Mouse (Mus musculus) midbrain, embryonic 10.5 days (tissue): ENCODE results near the gene Gm20388. TPM values are rescaled to one million over a fixed set of nuclear protein-coding genes. Genes with fewer than 3 reads are reported as not detected.

Experiments used
- DNase-seq: peaks from one replicate; pipeline ENCODE4 v3.0.0-alpha.2; 2017; ENCODE audit warnings: low spot score
- H3K27ac ChIP-seq: fragments of 300-500 bp; sonication (generic); replicated peaks from 2 replicates; pipeline ENCODE4 v1.5.1; 2016; ENCODE audit warnings: mild to moderate bottlenecking
- H3K27me3 ChIP-seq: fragments of 300-500 bp; sonication (generic); 2 replicates; pipeline ENCODE4 v1.6.1; 2016; ENCODE audit warnings: low read depth, mild to moderate bottlenecking; ENCODE audit not compliant: poor library complexity, severe bottlenecking
- H3K36me3 ChIP-seq: fragments of 300-500 bp; sonication (generic); 2 replicates; pipeline ENCODE4 v1.6.1; 2016; ENCODE audit warnings: mild to moderate bottlenecking, moderate library complexity
- H3K4me1 ChIP-seq: fragments of 300-500 bp; sonication (generic); 2 replicates; pipeline ENCODE4 v1.6.1; 2016
- H3K4me3 ChIP-seq: fragments of 300-500 bp; sonication (generic); 2 replicates; pipeline ENCODE4 v1.5.1; 2016; ENCODE audit warnings: mild to moderate bottlenecking, moderate library complexity
- H3K9me3 ChIP-seq: fragments of 300-500 bp; sonication (generic); replicated peaks from 2 replicates; pipeline ENCODE4 v1.6.1; 2016; ENCODE audit warnings: mild to moderate bottlenecking
- WGBS: fragments of 180-500 bp; shearing (Covaris S2); methylation state at CpG from one replicate; pipeline ENCODE4 v1.1.7; 2016; 5-methylcytosine and 5-hydroxymethylcytosine counted together
- polyA plus RNA-seq: library from polyadenylated mRNA; unstranded; fragments of >200 nt; fragmentation: Nextera tagmentation; extraction: Ambion mirVana; gene quantifications from 2 replicates; pipeline ENCODE4 v1.2.1, GENCODE M21; 2016

Gm20388 gene
- polyA plus RNA-seq, 1 experiment from 2014 or later = 7.1 TPM

GRCm38 (mm10) chr8:124192242-124192641 is 4281.6 kb downstream of the Gm20388 start:
- Histone ChIP-seq H3K9me3 (no peaks in the 10 kb centered on the region), H3K27ac (no peak overlapping the region), H3K4me1 (peaks cover 9% of the 10 kb centered on the region; the same call in 1 of the 2 replicates), H3K27me3 (no peaks in the 10 kb centered on the region), H3K36me3 (no peaks in the 10 kb centered on the region), H3K4me3 (no peak overlapping the region)
- WGBS = 94% methylated on average over 4 of the region's 4 CpGs
- DNase-seq = no peak

- no peak for DNase-seq
- 90% methylated on average over 10 of the region's 10 CpGs for WGBS
- no peak overlapping the region for H3K4me3 ChIP-seq
- H3K27me3 ChIP-seq = no peaks in the 10 kb centered on the region; the same call in 1 of the 2 replicates
- no peaks in the 10 kb centered on the region for H3K36me3 ChIP-seq
- peaks cover 9% of the 10 kb centered on the region; the same call in 1 of the 2 replicates for H3K4me1 ChIP-seq
- H3K9me3 ChIP-seq = no peaks in the 10 kb centered on the region
- no peak overlapping the region for H3K27ac ChIP-seq
Observed at GRCm38 (mm10) chr8:124192976-124193375, 4282.3 kb downstream of the Gm20388 start.

GRCm38 (mm10) chr8:124193992-124194391 is 4283.4 kb downstream of the Gm20388 start:
- 81% methylated on average over 5 of the region's 5 CpGs for WGBS
- Histone ChIP-seq H3K4me1 (peaks cover 9% of the 10 kb centered on the region; the same call in 1 of the 2 replicates), H3K9me3 (no peaks in the 10 kb centered on the region), H3K27me3 (no peaks in the 10 kb centered on the region; the same call in 1 of the 2 replicates), H3K36me3 (no peaks in the 10 kb centered on the region), H3K27ac (no peak overlapping the region), H3K4me3 (no peak overlapping the region)
- DNase-seq = no peak

DNA sequence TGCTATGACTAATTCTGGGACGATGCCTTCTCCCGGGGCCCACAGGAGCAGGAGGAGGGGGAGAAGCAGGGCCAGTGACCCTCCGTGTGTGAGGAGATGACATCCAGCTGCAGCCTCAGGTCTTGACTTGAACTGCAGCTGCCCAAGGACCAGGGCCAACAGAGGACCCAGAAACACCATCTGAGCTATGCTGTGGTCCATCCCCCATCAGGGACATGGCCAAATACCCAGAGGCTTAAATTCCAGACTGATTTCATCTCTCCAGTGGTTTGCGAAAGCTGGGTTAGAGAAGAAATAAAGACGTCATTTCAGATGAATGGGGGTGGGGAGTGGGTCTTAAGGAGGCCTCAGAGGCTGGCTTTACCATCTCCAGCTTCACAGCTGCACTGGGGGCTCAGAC is 4285.6 kb downstream of the Gm20388 start:
- DNase-seq = no peak
- no peak overlapping the region for H3K4me3 ChIP-seq
- no peak overlapping the region for H3K27ac ChIP-seq
- 76% methylated on average over 5 of the region's 5 CpGs for WGBS
- peaks cover 12% of the 10 kb centered on the region; the same call in 1 of the 2 replicates for H3K4me1 ChIP-seq
- H3K27me3 ChIP-seq = no peaks in the 10 kb centered on the region; the same call in 1 of the 2 replicates
- no peaks in the 10 kb centered on the region for H3K9me3 ChIP-seq
- no peaks in the 10 kb centered on the region for H3K36me3 ChIP-seq

- peaks cover 12% of the 10 kb centered on the region; the same call in 1 of the 2 replicates for H3K4me1 ChIP-seq
- H3K4me3 ChIP-seq = no peak overlapping the region
- WGBS = 63% methylated on average over 5 of the region's 5 CpGs
- no peaks in the 10 kb centered on the region for H3K36me3 ChIP-seq
- no peak for DNase-seq
- H3K27me3 ChIP-seq = no peaks in the 10 kb centered on the region; the same call in 1 of the 2 replicates
- H3K9me3 ChIP-seq = no peaks in the 10 kb centered on the region
- no peak overlapping the region for H3K27ac ChIP-seq
Observed at GRCm38 (mm10) chr8:124196797-124197196, 4286.2 kb downstream of the Gm20388 start.

DNA sequence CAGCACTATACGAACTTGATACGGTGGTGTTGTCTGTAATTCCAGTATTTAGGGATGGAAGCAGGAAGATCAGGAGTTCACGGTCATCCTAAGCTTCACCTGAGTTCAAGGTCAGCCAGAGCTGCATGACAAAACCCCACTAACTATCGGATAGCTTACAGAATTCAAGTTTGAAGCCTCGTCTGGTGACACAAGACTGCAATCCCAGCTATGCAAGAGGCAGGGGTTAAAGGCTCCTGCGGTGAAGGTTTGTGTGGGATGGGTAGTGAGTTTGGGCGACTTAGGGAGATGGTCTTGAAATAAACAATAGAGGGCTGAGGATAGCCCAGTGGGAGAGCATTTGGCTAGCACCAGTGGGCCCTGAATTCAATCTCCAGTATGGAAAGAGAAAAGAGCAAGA is 4287.6 kb downstream of the Gm20388 start:
- DNase-seq = no peak
- Histone ChIP-seq H3K36me3 (no peaks in the 10 kb centered on the region), H3K27ac (no peak overlapping the region), H3K4me3 (no peak overlapping the region), H3K27me3 (no peaks in the 10 kb centered on the region; the same call in 1 of the 2 replicates), H3K4me1 (peaks cover 22% of the 10 kb centered on the region), H3K9me3 (no peaks in the 10 kb centered on the region)
- 77% methylated on average over 7 of the region's 7 CpGs for WGBS

DNA sequence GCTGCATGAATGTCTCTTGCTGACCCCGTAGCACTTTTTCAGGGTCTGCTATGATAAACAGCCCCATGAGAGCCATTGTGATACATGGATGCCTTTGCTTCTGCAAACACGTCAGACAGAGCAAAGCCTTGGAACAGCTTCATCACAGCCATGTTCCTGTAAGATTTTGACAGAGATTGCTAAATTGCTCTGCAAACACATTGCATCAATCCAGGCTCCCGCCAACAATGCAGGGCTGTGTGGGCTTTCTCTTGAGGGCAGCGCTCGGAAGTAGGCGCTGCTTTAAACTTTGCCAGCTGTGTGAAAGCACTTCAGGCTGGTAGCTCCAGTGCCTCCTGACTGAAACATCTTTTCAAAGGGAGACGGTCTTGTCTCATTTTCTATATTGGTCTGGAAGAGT is 4289.8 kb downstream of the Gm20388 start:
- Histone ChIP-seq H3K36me3 (no peaks in the 10 kb centered on the region), H3K27me3 (no peaks in the 10 kb centered on the region; the same call in 1 of the 2 replicates), H3K9me3 (no peaks in the 10 kb centered on the region), H3K27ac (no peak overlapping the region), H3K4me3 (no peak overlapping the region), H3K4me1 (peaks cover 29% of the 10 kb centered on the region)
- 77% methylated on average over 7 of the region's 7 CpGs for WGBS
- DNase-seq = no peak

DNA sequence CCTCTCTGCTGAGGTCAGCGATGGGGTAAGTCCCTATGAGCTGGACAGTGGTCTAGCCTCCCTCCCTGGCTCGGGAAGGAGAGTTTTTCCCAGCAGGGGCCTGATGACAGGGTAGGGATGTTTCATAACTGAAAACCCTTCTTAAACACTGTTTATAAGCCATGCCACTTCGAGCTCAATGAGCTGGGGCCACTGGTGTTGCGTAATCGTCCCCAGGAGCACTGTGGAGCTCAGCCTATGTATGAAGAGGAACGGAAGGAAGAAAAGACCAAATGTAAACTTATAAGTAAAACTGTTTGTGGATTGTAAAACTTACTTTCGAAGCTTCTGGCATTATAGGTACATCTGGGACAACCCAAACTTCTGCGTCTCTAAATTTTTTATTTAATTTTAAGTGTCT is 4291.1 kb downstream of the Gm20388 start:
- 87% methylated on average over 8 of the region's 8 CpGs for WGBS
- peaks cover 20% of the 10 kb centered on the region for H3K4me1 ChIP-seq
- no peaks in the 10 kb centered on the region for H3K36me3 ChIP-seq
- no peaks in the 10 kb centered on the region; the same call in 1 of the 2 replicates for H3K27me3 ChIP-seq
- H3K9me3 ChIP-seq = no peaks in the 10 kb centered on the region
- H3K4me3 ChIP-seq = no peak overlapping the region
- no peak for DNase-seq
- H3K27ac ChIP-seq = no peak overlapping the region

GRCm38 (mm10) chr8:124202895-124203294 is 4292.3 kb downstream of the Gm20388 start:
- H3K27me3 ChIP-seq = no peaks in the 10 kb centered on the region; the same call in 1 of the 2 replicates
- no peak for DNase-seq
- peaks cover 19% of the 10 kb centered on the region for H3K4me1 ChIP-seq
- H3K27ac ChIP-seq = 0 out of 2 replicates have a peak overlapping the region, but pooled peaks have one; percentile 15
- H3K4me3 ChIP-seq = no peak overlapping the region
- 85% methylated on average over 5 of the region's 5 CpGs for WGBS
- no peaks in the 10 kb centered on the region for H3K36me3 ChIP-seq
- H3K9me3 ChIP-seq = no peaks in the 10 kb centered on the region

GRCm38 (mm10) chr8:124204001-124204601 is 4293.5 kb downstream of the Gm20388 start:
- H3K36me3 ChIP-seq = no peaks in the 10 kb centered on the region
- H3K27ac ChIP-seq = no peak overlapping the region

DNA sequence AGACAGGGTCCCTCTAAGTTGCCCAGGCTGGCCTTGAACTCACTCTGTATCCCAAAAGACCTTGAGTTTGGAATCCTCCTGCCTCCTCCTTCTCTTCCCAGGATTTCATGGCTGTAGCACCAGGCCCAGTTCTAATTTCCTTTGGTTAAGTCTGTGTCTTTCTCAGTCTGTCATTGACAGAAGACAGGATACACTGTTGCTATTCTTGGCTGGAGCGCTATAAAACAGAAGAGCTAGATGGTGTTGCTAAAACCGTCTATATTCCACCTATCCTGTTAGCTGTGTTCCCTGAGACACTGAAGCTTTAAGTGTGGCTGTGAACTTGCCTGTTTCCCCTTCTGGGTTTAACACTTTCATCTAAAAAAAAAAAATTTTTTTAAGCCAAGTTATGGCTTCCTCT is 4301.5 kb downstream of the Gm20388 start:
- no peaks in the 10 kb centered on the region for H3K36me3 ChIP-seq
- WGBS = 86% methylated on average over 2 of the region's 2 CpGs
- no peak overlapping the region for H3K27ac ChIP-seq
- no peaks in the 10 kb centered on the region for H3K27me3 ChIP-seq
- H3K9me3 ChIP-seq = no peaks in the 10 kb centered on the region
- no peaks in the 10 kb centered on the region for H3K4me1 ChIP-seq
- H3K4me3 ChIP-seq = no peak overlapping the region
- no peak for DNase-seq

More at GRCm38 (mm10) chr8:124204001-124204601, 4293.5 kb downstream of the Gm20388 start:
- Histone ChIP-seq H3K4me3 (no peak overlapping the region), H3K4me1 (peaks cover 19% of the 10 kb centered on the region), H3K9me3 (no peaks in the 10 kb centered on the region), H3K27me3 (no peaks in the 10 kb centered on the region)
- DNase-seq = peak; percentile 19
- 77% methylated on average over 13 of the region's 13 CpGs for WGBS

GRCm38 (mm10) chr8:124216951-124217350 is 4306.3 kb downstream of the Gm20388 start:
- no peaks in the 10 kb centered on the region for H3K36me3 ChIP-seq
- H3K27ac ChIP-seq = no peak overlapping the region
- no peaks in the 10 kb centered on the region for H3K4me1 ChIP-seq
- DNase-seq = no peak
- H3K4me3 ChIP-seq = no peak overlapping the region
- no peaks in the 10 kb centered on the region for H3K27me3 ChIP-seq
- no peaks in the 10 kb centered on the region for H3K9me3 ChIP-seq

DNA sequence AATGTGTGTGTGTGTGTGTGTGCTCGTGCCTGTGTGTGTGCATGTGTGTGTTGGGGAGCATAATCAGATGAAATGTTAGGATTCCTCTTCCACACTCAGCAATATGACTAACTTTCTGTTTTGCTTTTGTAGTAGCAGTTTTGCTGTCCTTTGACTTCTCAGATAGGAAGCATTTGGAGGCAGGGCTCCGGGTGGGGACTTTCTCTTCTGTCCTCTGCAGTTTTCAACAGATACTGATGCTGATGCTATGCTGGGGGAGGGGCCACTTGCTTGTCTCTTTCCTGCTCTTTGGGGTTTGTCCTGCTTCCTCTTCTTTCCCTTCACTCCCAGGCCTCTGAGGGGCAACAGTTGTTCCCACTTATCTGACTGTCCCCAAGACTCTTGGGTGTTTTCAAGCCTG is 4319.2 kb downstream of the Gm20388 start:
- Histone ChIP-seq H3K27me3 (no peaks in the 10 kb centered on the region), H3K4me1 (peaks cover 30% of the 10 kb centered on the region), H3K9me3 (no peaks in the 10 kb centered on the region), H3K4me3 (no peak overlapping the region), H3K36me3 (no peaks in the 10 kb centered on the region), H3K27ac (no peak overlapping the region)
- DNase-seq = no peak
- 74% methylated on average over 2 of the region's 2 CpGs for WGBS
